Mouse (Mus musculus) testis, adult 2 months (tissue): Measurements from ENCODE around the gene Cidec.

ENCODE experiments used
- CTCF ChIP-seq: fragments of 200-500 bp; IDR thresholded peaks from 2 replicates; pipeline ENCODE4 v1.5.1; 2012; ENCODE audit warnings: low read depth, mild to moderate bottlenecking, inconsistent platforms, low read length, moderate library complexity; ENCODE audit not compliant: control insufficient read depth, insufficient read depth, insufficient replicate concordance
- POLR2A ChIP-seq: fragments of 200-500 bp; IDR thresholded peaks from 2 replicates; pipeline ENCODE4 v1.6.1; 2012; ENCODE audit warnings: low read depth, mild to moderate bottlenecking, inconsistent platforms, low read length, moderate library complexity; ENCODE audit not compliant: control insufficient read depth

- TF ChIP-seq CTCF, result no peak
- TF ChIP-seq POLR2A, result no peak
These were observed 37.7 kb upstream of the Cidec start for GRCm38 (mm10) chr6:113473246-113473645.
